Mouse (Mus musculus): ENCODE measurements around the gene Trim17.

Gene Trim17

DNA sequence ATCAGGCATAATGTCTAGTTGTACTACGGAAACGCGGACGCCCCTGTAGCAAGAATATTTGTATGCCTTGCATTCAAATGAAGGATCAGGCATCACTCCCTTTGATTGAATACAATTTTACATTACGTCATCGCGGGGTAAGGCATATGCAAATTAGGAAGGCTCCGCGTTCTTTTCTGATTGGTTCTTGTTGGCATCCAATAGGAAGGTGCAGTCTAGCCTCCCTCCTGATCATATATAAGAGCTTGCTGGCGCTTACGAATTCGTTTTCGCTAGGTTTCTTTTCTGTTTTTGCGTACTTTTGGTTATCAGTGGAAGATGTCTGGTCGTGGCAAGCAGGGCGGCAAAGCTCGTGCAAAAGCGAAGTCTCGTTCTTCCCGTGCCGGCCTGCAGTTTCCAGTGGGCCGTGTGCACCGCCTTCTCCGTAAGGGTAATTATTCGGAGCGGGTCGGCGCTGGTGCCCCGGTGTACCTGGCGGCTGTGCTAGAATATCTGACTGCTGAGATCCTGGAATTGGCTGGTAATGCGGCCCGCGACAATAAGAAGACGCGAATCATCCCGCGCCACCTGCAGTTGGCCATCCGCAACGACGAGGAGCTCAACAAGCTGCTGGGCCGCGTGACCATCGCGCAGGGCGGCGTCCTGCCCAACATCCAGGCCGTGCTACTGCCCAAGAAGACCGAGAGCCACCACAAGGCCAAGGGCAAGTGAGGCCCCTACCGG, at the start of gene Trim17, which contains the start of gene Hist3h2a:
Gene Trim17 (plus strand): TSS at position 266 of the 723 bp plus-strand sequence.
Gene Hist3h2a (plus strand): TSS at position 266 of the 723 bp plus-strand sequence.
- DNase-seq (ENCODE audit: low read depth) = peak; percentile 100

- DNase-seq (ENCODE audit: low read depth) = peak; percentile 85
These were observed 49.6 kb upstream of the Trim17 start for GRCm38 (mm10) chr11:58904838-58905237.

- no peak for DNase-seq (ENCODE audit: low read depth)
These were observed 40.7 kb upstream of the Trim17 start for GRCm38 (mm10) chr11:58913776-58914175.

DNA sequence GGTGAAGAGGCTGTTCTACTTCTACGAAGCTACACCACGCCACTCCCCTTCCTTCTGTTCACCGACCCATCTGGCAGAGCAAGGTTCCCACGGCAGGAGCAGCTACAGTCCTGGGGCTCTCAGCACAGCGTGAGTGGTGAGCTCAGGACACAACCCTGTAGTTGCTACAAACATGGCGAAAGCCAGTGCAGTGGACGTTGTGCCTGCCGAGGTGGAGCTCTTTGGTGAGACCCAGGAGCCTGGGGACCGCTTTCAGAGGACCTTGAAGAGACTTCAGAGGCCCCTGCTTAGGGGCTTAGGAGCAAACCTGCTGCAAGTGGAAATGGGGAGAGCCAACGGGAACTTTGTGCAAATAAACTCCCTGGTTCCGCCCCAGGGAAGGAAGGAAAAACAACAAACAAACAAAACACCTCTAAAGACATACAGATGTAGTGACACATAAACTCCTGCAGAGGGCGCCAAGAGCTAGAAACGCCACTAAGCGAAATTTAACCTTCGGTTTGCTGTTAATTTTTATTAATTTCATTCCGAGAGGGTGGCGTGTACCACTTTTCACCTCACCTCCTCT, 39.9 kb upstream of the Trim17 start:
- peak; percentile 75 for DNase-seq (ENCODE audit: low read depth)

GRCm38 (mm10) chr11:58916879-58917744, 37.4 kb upstream of the Trim17 start:
- DNase-seq (ENCODE audit: low read depth) = peak; percentile 84

DNA sequence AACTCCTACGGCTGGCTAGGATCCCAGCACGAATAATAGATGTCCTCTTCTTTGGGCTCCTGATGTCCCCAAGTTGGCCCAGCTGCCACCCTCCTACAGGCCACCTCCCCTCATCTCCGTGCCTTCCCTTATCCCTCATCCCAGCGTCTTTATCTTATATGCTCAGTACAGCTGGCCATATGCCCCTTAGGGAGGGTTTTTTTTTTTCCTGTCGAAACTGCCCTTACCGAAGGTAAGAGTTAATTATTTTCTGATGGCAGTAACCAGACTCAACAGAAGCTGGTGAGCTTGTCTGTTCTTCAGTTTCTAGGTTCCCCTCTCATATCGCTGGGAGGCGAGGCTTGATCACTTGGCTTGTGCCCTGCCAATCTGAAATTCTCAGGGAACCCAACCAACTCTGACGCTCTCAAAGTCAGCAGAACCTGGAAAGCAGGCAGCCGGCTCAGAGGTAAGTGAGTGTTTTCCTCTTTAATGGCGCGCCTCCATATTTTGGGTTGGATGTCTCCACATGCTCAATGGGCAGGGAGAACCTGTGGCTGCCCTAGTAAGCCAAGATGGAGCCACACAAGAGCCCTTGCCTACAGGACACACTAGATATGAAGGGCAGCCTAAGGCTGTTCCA, 36.6 kb upstream of the Trim17 start, which contains the start of gene Btnl10:
Gene Btnl10 (plus strand): TSS at position 164 of the 622 bp plus-strand sequence.
- no peak for DNase-seq (ENCODE audit: low read depth)

GRCm38 (mm10) chr11:58918759-58919158, 35.7 kb upstream of the Trim17 start:
- DNase-seq (ENCODE audit: low read depth) = no peak

DNA sequence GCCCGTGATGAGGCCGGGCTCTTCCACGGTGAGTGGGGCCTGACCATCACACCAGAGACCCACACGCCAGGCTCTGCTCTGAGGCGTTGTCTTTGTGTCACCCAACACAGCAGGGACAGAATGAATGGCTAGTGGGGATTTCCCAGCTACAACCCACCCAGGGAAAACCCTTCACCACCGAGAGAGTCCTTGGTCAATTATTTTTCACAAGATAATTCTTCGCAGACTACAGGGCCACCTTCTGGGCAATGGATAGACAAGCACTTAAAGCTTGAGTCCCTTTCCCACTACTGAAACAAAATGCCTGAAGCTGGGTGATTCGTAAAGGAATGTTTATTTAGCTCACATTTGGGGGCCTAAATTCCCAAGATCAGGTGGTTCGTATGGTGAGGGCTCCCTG, 32.1 kb upstream of the Trim17 start:
- DNase-seq (ENCODE audit: low read depth) = no peak

DNA sequence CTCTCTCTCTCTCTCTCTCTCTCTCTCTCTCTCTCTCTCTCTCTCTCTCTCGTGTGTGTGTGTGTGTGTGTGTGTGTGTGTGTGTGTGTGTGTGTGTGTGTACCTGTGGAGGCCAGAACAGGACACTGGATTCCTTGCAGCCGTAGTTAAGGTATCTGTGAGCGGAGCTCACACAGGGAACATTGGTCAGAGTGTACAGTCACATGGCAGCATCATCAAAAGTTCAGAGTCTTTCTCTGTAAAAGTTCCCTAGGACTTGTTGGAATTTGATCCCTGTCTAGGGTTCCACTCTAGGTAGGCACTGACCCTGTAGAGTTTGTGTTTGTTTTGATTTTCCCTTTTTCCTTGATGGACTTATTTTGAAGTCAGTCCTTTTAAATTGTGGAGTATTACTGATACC, 27.8 kb upstream of the Trim17 start:
- DNase-seq (ENCODE audit: low read depth) = no peak

GRCm38 (mm10) chr11:58927053-58927452, 27.4 kb upstream of the Trim17 start:
- DNase-seq (ENCODE audit: low read depth) = no peak

- peak; percentile 98 for DNase-seq (ENCODE audit: low read depth)
These were observed 26.5 kb upstream of the Trim17 start for GRCm38 (mm10) chr11:58927790-58928651.

DNA sequence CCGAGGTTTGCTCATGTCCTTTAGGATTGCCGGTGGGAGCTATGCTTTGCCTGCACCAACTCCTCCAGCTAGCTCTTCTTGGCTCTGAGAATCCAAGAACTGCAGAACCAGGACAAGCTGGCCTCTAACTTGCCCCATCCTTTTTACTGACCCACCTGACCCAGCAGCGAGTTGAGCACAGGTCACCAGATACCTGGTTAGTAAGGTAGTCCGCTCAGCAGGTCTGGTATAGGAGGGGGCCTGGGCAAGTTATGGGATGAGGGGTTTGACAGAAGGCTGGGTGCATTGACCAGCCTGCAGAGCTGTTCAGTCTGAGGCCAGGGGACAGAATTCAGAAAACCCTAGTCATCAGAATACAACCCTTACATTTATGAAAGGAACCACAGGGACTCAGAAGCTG, 25.4 kb upstream of the Trim17 start:
- DNase-seq (ENCODE audit: low read depth) = no peak

DNA sequence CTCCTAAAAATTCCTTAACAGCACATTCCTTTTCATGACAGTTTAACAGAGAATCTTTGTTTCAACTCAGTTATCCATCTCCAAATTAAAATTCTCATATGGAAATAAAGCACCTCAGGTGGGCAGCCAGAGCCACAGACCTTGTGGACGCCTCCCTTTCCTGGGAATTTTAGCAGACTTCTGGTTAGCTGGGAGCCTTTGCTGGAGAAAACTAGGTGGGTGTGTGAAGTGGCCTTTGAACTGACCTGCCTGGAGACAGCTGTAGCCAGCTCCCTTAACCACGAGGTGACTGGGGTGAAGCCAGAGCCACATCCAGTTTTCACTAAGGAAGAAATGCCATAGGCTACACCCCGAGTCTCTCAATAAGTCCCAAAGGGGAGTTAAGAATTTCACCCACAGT, 24.8 kb upstream of the Trim17 start:
- no peak for DNase-seq (ENCODE audit: low read depth)

- DNase-seq (ENCODE audit: low read depth) = no peak
These were observed 24.2 kb upstream of the Trim17 start for GRCm38 (mm10) chr11:58930254-58930653.

GRCm38 (mm10) chr11:58931576-58931975, 22.9 kb upstream of the Trim17 start:
- DNase-seq (ENCODE audit: low read depth) = peak; percentile 35

- no peak for DNase-seq (ENCODE audit: low read depth)
These were observed 16.6 kb upstream of the Trim17 start for GRCm38 (mm10) chr11:58937909-58938308.

DNA sequence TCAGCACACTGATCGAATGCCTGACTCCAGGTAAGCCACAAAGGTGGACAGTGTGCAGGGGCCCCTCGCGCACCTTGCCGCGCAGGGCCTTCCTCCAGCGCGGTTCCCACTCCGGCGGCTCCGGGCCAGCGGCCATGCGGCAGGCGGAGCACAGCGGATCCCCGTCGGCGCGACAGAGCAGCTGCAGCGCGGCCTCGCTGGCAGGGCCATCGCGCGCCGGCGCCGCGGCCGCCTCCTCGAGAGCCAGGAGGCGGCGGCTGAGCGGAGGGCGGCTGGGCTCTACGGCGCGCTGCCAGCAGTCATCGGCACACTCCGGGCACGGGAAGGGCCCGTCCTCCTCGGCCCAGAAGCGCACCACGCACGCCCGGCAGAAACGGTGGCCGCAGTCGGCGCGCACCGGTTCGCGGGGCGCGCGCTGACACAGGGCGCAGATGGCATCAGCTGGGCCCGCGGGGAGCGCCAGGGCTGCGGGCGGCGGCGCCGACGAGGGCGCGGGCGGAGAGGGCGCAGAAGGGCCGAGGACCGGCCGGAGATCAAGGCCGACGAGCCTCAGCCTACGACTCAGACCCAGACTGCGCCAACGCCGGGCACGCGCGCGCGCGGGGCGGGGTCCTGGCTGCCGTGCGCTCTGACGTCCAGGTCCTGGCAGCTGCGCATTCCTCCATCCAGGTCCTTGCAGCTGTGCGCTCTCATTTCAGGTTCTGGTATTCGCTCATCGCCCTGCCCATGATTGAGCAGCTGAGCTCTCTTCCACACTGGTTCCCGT, 16.0 kb upstream of the Trim17 start, which contains the start of gene Rnf187:
Gene Rnf187 (minus strand): TSS at position 595 of the 766 bp plus-strand sequence.
- DNase-seq (ENCODE audit: low read depth) = peak; percentile 89

GRCm38 (mm10) chr11:58939088-58939439, 15.4 kb upstream of the Trim17 start:
- DNase-seq (ENCODE audit: low read depth) = no peak

DNA sequence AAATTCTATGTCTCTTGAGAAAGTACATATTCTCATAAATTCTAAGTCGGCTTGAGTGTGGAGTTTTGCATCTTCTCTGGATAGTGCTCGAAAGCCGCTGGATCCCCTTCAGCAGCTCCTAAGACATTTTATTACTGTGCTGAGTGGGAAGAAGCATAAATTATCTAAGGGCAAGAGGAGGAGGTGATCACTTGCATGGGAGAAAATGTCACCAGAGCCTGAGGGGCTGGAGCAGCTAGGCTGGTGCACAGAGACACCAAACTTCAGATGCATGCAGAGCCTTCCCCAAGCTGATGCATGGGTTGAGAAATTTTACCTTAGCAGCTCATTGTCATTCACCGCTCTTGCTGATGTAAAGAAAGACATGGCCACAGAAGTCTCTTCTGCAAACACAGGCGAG, 10.3 kb upstream of the Trim17 start:
- DNase-seq (ENCODE audit: low read depth) = no peak

DNA sequence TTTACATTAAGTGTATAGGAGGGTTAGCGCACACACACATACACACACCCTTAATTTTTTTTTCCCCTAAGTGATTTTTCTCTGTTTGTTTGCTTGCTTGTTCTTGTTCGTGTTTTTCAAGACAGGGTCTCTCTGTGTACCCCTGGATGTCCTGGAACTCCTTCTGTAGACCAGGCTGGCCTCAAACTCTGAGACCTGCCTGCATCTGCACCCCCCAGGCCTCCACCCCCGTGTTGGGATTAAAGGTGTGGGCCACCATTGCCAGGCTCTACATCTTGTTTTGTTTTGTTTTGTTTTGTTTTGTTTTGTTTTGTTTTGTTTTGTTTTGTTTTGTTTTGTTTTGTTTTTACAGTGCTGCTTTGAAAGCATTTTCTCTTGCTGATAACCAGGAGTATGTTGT, 7.2 kb upstream of the Trim17 start:
- no peak for DNase-seq (ENCODE audit: low read depth)
